Mouse (Mus musculus): ENCODE data around the gene Pla2g6. TPM values are rescaled to one million over a fixed set of nuclear protein-coding genes. Genes with fewer than 3 reads are reported as not detected.

Pla2g6 gene
- polyA plus RNA-seq, 1 experiment from 2014 or later, result 6.8 TPM

DNA sequence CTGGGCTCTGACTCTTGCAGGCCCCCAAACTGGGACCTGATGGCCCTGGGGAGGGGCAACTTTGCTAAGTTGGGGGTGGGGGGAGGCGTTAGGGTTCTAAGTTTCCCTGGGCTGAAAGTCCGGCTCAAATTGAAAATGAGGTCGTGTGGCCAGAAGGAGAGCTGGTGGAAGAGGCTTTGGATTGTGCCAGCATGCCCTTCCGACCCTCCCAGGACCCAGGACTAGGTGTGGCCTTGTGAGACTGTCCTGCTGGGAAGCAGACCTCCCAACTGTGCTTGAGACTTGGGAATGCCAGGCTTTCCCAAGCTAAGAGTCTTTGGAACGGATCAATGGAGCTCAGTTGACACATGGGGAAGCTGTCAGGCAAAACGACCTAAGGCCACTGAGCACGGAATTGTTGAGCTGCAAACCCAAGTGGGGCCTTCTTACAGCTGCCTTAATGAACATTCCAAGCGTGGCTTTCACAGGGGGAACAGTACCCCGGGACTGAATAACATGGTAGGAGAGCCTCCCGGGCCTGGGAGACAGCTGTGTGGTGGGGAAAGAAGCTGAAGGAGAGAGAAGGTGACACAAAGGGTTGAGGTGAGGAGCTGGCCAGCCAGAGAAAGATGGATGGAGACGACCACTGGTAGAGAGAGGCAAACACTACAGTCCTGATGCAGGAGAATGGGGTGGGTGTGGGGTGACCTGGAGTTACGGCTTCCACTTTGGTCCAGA is 29.9 kb upstream of the Pla2g6 start:
- Histone ChIP-seq H3K79me2 (ENCODE audit: inconsistent target) (no peaks in the 10 kb centered on the region), H3K36me3 (ENCODE audit: inconsistent target) (peaks cover 20% of the 10 kb centered on the region), H3K27ac (no peak overlapping the region), H3K4me3 (ENCODE audit: inconsistent target) (no peak overlapping the region)
- WGBS (ENCODE audit: missing documents), result 82% methylated on average over 12 of the region's 12 CpGs

DNA sequence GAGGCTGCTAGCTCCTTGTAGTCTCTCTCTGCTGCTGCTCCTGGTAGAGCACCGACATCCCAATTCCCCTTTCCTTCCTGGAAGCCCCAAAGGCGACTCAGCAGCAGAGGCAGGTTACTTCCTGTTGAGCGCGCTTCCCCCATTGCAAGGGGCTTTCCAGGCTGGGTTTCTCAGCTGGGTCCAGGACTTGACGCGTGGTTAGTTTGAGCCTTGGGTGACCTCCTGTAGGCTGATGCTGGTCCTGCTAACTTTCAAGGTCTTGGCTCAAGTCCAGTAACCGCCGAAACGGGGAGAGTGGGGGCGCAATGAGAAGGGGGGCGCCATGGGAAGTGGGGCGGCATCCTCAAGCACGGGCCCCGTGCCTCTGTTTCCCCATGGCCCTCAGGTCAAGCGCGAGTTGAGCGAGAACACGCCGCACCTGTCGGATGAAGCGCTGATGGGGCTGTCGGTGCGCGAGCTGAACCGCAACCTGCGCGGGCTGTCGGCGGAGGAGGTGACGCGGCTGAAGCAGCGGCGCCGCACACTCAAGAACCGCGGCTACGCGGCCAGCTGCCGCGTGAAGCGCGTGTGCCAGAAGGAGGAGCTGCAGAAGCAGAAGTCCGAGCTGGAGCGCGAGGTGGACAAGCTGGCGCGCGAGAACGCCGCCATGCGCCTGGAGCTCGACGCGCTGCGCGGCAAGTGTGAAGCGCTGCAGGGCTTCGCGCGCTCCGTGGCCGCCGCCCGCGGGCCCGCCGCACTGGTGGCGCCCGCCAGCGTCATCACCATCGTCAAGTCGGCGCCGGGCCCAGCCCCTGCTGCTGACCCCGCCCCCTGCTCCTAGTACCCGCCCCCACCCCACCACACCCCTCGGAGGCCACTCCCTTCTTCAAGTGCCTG is 29.1 kb upstream of the Pla2g6 start:
- H3K79me2 ChIP-seq (ENCODE audit: inconsistent target), result no peaks in the 10 kb centered on the region
- WGBS (ENCODE audit: missing documents), result 1% methylated on average over 74 of the region's 77 CpGs
- peak overlapping the region; percentile 15; the same call in 1 of the 2 replicates for H3K4me3 ChIP-seq (ENCODE audit: inconsistent target)
- H3K27ac ChIP-seq, result no peak overlapping the region
- H3K36me3 ChIP-seq (ENCODE audit: inconsistent target), result peaks cover 12% of the 10 kb centered on the region; the same call in 1 of the 2 replicates

DNA sequence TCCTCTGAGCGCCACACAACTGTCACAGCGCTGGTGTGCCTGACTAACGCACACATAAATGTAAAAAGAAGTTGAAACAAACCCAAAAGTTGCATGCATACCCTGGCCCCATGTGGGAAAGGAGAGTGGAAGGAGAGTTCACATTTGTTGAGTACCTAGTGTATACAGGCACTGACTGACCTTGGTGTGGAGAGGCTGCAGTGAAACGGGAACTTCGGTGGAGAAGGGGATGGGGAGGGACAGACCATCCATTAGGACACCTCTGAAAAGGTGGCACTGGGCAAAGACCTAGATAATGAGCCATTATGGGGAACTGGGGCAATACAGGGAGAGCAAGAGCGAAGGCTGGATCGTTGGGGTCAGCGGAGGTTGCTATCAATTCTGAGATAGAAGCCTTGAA is 28.3 kb upstream of the Pla2g6 start:
- no peaks in the 10 kb centered on the region; the same call in 1 of the 2 replicates for H3K79me2 ChIP-seq (ENCODE audit: inconsistent target)
- H3K36me3 ChIP-seq (ENCODE audit: inconsistent target), result peaks cover 4% of the 10 kb centered on the region; the same call in 1 of the 2 replicates
- no peak overlapping the region for H3K27ac ChIP-seq
- H3K4me3 ChIP-seq (ENCODE audit: inconsistent target), result no peak overlapping the region
- WGBS (ENCODE audit: missing documents), result 84% methylated on average over 8 of the region's 8 CpGs

DNA sequence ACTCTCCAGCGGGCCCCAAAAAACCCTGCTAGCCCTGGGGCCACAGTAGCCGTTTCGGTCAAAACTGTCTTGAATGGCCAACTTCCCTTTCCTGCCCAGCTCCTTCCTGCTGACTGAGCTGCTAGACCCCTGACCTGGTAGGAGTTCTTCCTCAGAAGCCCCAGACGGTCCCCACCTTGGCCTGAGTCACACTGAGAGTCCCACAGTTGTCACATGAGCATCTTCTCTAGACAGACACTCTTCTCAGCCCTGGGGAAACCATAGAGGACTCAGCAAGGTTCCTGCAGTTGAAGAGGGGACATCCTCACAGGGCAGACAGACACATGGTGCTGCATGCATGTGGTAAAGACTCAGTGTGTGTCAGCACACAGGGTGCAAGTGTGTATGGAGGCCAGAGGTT is 26.4 kb upstream of the Pla2g6 start:
- H3K36me3 ChIP-seq (ENCODE audit: inconsistent target), result no peaks in the 10 kb centered on the region
- H3K4me3 ChIP-seq (ENCODE audit: inconsistent target), result no peak overlapping the region
- H3K27ac ChIP-seq, result no peak overlapping the region
- 23% methylated on average over 4 of the region's 4 CpGs for WGBS (ENCODE audit: missing documents)
- H3K79me2 ChIP-seq (ENCODE audit: inconsistent target), result no peaks in the 10 kb centered on the region; the same call in 1 of the 2 replicates

DNA sequence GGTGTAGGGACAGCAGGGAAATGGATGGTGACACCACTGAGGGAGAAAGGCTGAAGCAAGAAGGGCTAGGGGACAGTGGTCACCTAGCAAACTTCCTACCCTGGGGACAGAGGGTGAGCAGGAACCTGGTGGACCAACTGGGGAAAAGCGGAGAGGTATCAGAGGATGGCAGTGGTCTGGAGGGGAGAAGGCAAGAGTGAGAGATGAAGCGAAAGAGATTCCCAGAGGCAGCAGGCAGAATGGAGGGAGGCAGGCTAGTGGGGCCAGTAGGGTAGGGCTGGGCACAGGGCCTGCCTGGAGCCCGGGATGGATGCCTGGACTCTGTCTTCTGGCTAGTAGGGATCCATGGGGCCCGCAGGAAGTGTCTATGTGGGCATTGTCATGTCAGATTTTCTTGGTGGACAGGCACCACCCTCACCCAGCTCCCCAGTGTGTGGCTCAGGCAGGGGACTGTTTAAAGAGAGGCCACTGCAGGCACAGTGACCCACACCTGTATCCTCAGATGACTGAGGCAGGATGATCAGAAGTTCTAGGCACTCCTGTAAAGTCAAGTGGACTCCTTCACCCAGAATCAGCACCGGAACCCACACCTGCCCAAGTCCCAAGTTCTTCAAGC is 25.6 kb upstream of the Pla2g6 start:
- Histone ChIP-seq H3K4me3 (ENCODE audit: inconsistent target) (no peak overlapping the region), H3K79me2 (ENCODE audit: inconsistent target) (no peaks in the 10 kb centered on the region; the same call in 1 of the 2 replicates), H3K27ac (no peak overlapping the region), H3K36me3 (ENCODE audit: inconsistent target) (no peaks in the 10 kb centered on the region)
- 88% methylated on average over 5 of the region's 5 CpGs for WGBS (ENCODE audit: missing documents)

DNA sequence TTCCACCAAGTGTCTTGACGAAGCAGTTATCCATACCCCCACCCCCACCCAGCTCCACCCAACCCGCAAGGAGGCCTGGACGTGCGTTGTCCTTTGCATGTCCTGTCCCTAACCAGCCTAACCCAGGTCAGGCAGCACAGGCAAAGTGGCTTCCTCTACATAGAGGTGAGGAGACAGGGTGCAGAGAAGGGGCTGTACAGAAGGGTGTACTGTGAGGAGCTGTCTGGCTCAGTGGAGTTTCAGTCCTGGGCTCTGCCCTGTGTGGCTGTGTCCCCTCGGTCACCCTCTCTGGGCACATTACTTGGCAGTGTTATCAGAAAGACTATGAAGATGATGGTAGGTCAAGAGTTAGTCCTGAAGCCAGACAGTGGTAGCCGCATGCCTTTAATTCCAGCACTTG is 24.3 kb upstream of the Pla2g6 start:
- Histone ChIP-seq H3K27ac (no peak overlapping the region), H3K36me3 (ENCODE audit: inconsistent target) (no peaks in the 10 kb centered on the region), H3K79me2 (ENCODE audit: inconsistent target) (no peaks in the 10 kb centered on the region; the same call in 1 of the 2 replicates), H3K4me3 (ENCODE audit: inconsistent target) (no peak overlapping the region)
- WGBS (ENCODE audit: missing documents), result 98% methylated on average over 6 of the region's 6 CpGs

DNA sequence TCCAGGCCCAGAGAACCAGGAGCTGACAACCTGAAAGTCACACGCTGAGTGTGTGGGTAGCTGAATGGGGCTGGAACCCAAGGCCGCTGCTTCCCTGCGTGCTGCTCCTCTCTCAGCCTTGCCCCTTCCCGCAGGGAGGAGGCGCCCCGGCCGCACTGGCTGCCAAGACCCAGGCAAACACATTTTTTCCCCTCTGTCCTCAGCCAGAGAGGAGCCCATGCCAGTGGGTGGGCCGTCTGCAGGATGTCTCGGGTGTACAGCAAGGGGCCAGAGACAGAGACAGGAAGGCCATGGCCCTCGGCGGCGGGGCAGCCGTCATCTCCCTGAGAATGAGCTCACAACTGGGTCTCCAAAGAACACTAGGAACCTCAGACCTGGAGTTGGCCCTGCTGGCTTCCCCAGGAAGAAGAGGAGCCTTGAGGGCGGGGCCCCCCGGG is 23.2 kb upstream of the Pla2g6 start:
- no peaks in the 10 kb centered on the region for H3K36me3 ChIP-seq (ENCODE audit: inconsistent target)
- no peak overlapping the region for H3K27ac ChIP-seq
- H3K4me3 ChIP-seq (ENCODE audit: inconsistent target), result no peak overlapping the region
- WGBS (ENCODE audit: missing documents), result 80% methylated on average over 15 of the region's 15 CpGs
- H3K79me2 ChIP-seq (ENCODE audit: inconsistent target), result no peaks in the 10 kb centered on the region; the same call in 1 of the 2 replicates

DNA sequence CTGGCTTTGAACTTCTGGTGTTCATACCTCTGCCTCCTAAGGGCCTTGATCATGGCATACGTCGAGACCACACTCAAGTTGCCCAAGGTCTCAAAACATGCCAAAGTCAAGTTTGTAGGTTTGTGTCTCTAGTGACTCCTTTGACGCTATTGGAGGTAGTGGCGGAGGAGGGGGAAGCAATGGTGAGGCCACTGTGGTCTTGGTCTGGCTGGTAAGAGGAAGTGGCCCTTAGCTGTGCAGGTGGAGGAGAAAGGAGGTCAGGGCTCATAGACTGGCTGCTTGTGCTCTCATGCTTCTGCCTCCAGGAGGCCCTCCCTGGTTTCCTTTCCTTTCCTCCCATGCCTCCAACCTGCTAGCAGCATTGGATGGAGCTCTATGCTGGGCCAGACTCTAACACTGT is 22.7 kb upstream of the Pla2g6 start:
- H3K36me3 ChIP-seq (ENCODE audit: inconsistent target), result no peaks in the 10 kb centered on the region
- no peak overlapping the region for H3K4me3 ChIP-seq (ENCODE audit: inconsistent target)
- H3K27ac ChIP-seq, result no peak overlapping the region
- WGBS (ENCODE audit: missing documents), result 66% methylated on average over 4 of the region's 4 CpGs
- no peaks in the 10 kb centered on the region; the same call in 1 of the 2 replicates for H3K79me2 ChIP-seq (ENCODE audit: inconsistent target)

DNA sequence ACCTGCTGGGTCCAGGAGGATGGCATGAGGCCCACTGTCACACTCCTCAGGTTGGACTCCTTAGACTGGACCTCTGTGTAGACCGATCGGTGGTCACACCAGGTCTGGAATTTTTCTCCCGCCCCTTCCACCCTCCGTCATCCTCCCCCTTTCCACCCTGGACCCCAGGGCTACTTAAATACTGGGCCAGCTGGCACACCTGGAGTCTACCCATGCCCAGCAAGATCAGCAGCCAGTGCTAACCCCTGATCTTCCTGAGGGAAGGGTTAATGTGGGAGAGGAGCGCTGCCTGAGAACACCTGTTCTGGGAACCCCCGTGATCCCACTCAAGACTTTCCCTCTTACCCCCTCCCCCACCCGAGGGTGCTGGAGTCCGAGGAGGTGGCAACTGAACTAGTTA is 20.5 kb upstream of the Pla2g6 start:
- Histone ChIP-seq H3K27ac (no peak overlapping the region), H3K79me2 (ENCODE audit: inconsistent target) (no peaks in the 10 kb centered on the region; the same call in 1 of the 2 replicates), H3K36me3 (ENCODE audit: inconsistent target) (no peaks in the 10 kb centered on the region), H3K4me3 (ENCODE audit: inconsistent target) (peak overlapping the region; percentile 38; the same call in 1 of the 2 replicates)
- WGBS (ENCODE audit: missing documents), result 87% methylated on average over 8 of the region's 8 CpGs

DNA sequence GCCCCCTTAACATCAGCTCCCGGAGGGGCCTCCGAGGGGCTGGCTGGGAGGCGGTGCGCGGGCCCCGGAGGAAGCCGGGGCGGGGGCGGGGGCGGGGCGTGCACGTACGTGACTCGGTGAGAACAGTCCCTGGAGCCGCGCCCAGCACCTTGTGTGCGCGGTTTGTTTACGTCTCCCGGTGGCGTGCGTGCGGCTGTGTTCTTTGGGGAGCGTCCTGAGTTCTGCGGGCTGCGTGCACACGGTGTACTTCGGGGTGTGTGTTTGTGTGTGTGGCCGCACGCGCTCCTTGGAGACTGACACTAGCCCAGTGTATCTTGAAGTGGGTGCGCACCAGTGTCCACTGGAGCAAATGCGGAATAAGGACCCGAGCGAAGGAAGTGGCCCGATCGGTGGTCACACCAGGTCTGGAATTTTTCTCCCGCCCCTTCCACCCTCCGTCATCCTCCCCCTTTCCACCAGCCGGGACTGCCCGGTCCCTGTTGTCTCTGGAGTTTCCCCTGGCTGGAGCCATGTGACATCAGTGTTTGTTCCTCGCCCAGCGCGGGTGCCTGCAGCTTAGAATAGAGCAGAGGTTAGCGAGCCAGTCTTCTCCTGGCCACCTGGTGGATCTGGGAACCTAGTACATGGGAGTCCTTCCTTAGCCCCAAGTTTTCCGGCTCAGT is 19.8 kb upstream of the Pla2g6 start:
- H3K4me3 ChIP-seq (ENCODE audit: inconsistent target), result peak overlapping the region; percentile 38
- no peaks in the 10 kb centered on the region; the same call in 1 of the 2 replicates for H3K79me2 ChIP-seq (ENCODE audit: inconsistent target)
- no peak overlapping the region; the same call in 1 of the 2 replicates for H3K27ac ChIP-seq
- WGBS (ENCODE audit: missing documents), result under 1% methylated on average over 46 of the region's 46 CpGs
- no peaks in the 10 kb centered on the region for H3K36me3 ChIP-seq (ENCODE audit: inconsistent target)

DNA sequence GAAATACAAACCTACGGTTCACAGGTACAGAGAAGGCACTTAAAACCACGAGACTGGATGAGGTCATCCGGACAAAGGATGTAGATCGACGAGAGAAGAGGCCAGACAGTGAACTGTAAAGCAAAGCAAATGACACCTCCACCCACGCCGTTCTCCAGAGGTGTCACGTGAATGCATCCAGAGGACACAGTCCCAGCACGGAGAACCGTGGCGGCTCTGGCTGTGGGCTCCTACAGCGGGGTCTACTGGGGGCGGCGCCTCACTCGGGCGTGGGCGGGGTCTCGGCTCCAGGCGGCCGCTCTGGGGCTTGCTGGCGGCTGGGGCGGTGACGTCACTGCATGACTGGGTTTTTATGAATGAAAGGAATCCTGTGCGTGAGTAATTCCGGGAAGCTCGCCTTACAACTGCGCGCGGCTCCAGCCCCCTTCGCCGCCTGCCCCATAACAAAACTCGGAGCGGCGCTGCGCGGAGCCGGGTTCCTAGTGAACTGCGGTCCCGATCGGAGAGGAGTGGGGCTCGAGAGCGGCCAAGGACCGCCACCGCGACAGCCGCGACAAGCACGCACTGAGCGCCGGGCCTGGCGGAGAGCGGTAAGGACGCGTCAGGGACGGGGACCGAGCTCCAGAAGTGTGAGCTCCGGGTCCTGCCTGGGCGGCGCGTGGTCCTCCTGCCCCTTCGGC is 19.1 kb upstream of the Pla2g6 start:
- no peak overlapping the region for H3K27ac ChIP-seq
- H3K79me2 ChIP-seq (ENCODE audit: inconsistent target), result no peaks in the 10 kb centered on the region; the same call in 1 of the 2 replicates
- H3K36me3 ChIP-seq (ENCODE audit: inconsistent target), result no peaks in the 10 kb centered on the region
- peak overlapping the region; percentile 38 for H3K4me3 ChIP-seq (ENCODE audit: inconsistent target)
- WGBS (ENCODE audit: missing documents), result under 1% methylated on average over 57 of the region's 61 CpGs

DNA sequence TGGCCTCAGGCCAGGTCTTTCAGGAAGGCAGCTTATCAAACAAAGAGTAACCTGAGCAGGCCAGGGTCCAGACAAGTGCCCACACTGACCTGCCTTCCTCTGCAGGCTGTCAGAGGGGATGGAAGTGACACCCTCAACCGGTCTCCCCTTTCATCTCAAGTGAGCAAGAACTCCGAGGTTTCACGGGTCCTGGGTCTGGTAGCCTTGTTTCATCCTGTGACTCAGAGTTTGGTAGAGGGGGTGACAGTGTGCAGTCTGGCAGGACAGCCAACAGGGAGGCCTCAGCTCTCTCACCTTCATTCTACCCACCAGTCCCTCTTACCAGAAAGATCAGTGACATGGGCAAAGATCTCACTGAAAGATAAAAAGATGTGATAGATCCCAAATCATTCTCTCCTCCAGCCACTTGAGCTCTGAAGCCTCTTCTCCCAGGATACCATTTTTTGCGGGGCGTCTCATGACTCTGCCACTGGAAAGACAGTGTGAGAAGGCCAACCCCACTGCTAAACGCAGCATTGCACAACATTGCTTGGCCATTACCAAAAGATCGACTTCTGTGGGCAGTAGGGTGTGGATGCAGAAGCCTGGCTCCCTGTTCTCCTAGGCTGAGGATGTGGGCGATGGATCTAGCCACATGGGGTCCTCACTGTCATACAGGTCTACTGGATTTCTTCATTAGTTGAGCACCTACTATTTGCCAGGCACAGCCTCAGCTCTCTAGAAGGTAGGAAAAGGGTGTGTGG is 18.0 kb upstream of the Pla2g6 start, which contains the start of gene Maff:
TSS of gene Maff (plus strand) at position 571 of the 743 bp plus-strand sequence.
- no peaks in the 10 kb centered on the region for H3K36me3 ChIP-seq (ENCODE audit: inconsistent target)
- H3K79me2 ChIP-seq (ENCODE audit: inconsistent target), result no peaks in the 10 kb centered on the region; the same call in 1 of the 2 replicates
- 39% methylated on average over 8 of the region's 8 CpGs for WGBS (ENCODE audit: missing documents)
- H3K27ac ChIP-seq, result no peak within 1 kb of the TSS
- peak within 1 kb of the TSS; percentile 38; the same call in 1 of the 2 replicates for H3K4me3 ChIP-seq (ENCODE audit: inconsistent target)

DNA sequence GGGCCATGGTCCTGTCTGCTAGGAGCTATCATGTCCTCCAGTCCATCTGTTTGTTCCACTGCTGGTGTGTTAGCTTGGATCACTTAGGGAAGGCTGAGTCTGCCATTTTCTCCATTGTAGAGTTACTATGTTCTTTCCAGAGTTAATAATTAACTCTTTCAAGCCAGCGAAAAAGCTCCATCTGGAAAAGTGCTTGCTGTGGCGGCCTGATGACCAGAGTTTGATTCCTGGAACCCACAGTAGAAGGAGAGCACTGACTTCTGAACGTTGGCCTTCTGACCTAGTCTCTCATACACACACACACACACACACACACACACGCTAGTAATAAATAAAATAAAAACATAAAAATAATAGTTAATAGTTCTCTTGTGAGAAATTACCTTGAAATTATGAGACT is 16.4 kb upstream of the Pla2g6 start:
- WGBS (ENCODE audit: missing documents), result 85% methylated on average over 2 of the region's 4 CpGs
- no peaks in the 10 kb centered on the region for H3K36me3 ChIP-seq (ENCODE audit: inconsistent target)
- H3K79me2 ChIP-seq (ENCODE audit: inconsistent target), result no peaks in the 10 kb centered on the region
- H3K27ac ChIP-seq, result no peak overlapping the region
- H3K4me3 ChIP-seq (ENCODE audit: inconsistent target), result no peak overlapping the region

All from macrophage (primary cell).